Mouse (Mus musculus) megakaryocyte, embryonic 14.5 days (primary cell): ENCODE results near the gene Actr2.

Experiments used
- FLI1 ChIP-seq: IDR thresholded peaks from 2 replicates; pipeline ENCODE4 v1.6.1; 2012; ENCODE audit warnings: low read length, inconsistent platforms, mixed read lengths
- GATA1 ChIP-seq: IDR thresholded peaks from 3 replicates; pipeline ENCODE4 v1.6.1; 2012; ENCODE audit warnings: mixed read lengths, low read length, inconsistent platforms, borderline replicate concordance

DNA sequence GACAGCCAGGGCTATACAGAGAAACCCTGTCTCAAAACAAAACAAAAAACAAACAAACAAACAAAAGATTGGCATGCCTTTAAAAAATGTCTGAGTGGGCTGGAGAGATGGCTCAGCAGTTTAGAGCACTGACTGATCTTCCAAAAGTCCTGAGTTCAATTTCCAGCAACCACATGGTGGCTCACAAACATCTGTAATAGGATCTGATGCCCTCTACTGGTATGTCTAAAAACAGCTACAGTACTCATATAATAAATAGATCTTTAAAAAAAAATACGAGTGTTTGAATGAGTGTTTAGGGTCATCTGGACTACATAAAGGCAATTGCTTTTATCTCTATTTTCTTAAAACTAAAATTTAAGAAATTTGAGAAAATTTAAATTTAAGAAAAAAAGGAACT, 45.2 kb downstream of the Actr2 start:
- no peak for TF ChIP-seq FLI1
- TF ChIP-seq GATA1, result no peak
